Mouse (Mus musculus) lung, postnatal 0 days (tissue): Measurements from ENCODE around the gene Vps13c.

Experiments
- CTCF ChIP-seq: IDR thresholded peaks from 2 replicates; pipeline ENCODE4 v1.5.1; 2016; ENCODE audit warnings: antibody characterized with exemption, mild to moderate bottlenecking
- EP300 ChIP-seq: IDR thresholded peaks from 2 replicates; pipeline ENCODE4 v1.6.1; 2016; ENCODE audit warnings: antibody characterized with exemption, mild to moderate bottlenecking, control low read depth

DNA sequence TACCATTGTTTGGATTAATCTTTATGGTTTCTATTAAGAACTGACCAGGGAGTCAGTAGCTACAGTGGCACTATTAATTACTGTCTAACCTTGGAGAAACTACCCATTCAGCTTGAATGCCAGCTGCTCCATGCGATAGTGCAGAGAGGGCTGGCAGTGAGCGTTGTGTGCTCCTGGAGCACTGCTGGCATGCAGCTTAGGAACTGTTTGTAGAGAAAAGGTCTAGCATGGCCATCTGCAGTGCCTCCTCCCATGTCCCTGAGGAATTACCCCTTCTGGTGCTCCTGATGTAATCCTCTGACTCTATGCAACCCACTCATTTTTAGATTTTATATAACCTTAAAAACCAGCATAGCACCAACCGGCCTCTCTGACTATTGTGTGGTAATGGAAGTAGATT is 7.4 kb downstream of the Vps13c start:
- no peak for TF ChIP-seq CTCF
- no peak for TF ChIP-seq EP300
